In the genomic region with DNA sequence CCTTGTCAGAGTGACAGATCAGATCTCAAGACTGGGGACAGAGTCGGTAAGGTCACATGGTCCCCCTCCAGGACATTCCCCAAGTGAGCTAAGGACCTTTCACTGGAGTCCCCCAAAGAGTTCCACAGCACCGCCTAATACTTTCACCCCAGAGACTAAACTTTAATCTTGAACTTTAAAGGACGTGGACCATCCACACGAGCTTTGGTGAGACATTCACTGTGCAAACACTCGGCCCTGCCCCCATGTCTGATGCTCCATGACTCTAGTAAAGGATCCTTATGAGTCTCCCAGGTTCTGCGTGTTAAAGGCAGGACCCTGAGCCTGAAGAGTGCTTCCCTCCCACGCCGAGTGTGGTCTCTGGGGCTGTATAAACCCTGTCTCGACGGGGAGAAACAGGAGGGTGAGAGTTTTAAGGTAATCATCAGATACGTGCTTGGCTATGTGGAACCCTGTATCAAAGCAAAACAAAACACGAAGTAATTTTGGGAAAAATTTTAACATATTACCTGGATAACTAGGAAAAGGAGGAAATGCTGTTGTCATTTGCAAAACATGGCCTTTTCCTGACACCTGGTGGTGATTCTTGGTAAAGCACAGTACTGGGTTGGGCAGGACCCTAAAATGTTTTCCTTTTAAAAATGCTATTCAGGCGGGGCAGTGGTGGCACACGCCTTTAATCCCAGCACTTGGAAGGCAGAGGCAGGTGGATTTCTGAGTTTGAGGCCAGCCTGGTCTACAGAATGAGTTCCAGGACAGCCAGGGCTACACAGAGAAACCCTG, we compare ENCODE assay signal across 9 mouse cellular contexts.
DNase-seq lines count a peak whose midpoint lies in the region; ATAC-seq lines count a peak whose summit lies in the region.
"Had no signal": no experiment of that assay in that cellular context is flagged by ENCODE, and none has a peak within 500 bp of the region (broad histone marks: within the 10 kb centered on the region; RNA-seq: fewer than 3 reads in every experiment).

No protein-coding gene starts in this region.

- H3K27me3 ChIP-seq in forebrain, embryonic 12.5 days, result no peaks in the 10 kb centered on the region
- no peaks in the 10 kb centered on the region for H3K27me3 ChIP-seq in kidney, embryonic 15.5 days

- 73% methylated on average over 14 of the region's 14 CpGs for WGBS in forebrain, embryonic 12.5 days
- 66% methylated on average over 14 of the region's 14 CpGs for WGBS in kidney, embryonic 15.5 days

- peak overlapping the region; percentile 1; the same call in 1 of the 2 replicates for H3K27ac ChIP-seq in forebrain, embryonic 12.5 days
- peak overlapping the region; percentile 46; the same call in 1 of the 2 replicates for H3K27ac ChIP-seq in kidney, embryonic 15.5 days

- no peak for ATAC-seq in frontal cortex, adult (ENCODE audit: low TSS enrichment)
- ATAC-seq in forebrain, embryonic 12.5 days (ENCODE audit: low FRiP score), result no peak
- no peak for ATAC-seq in kidney, embryonic 15.5 days (replicated peaks; ENCODE audit: low FRiP score)

- no peak overlapping the region for H3K4me3 ChIP-seq in forebrain, embryonic 12.5 days (replicated peaks)
- H3K4me3 ChIP-seq in kidney, embryonic 15.5 days (replicated peaks), result no peak overlapping the region

- peaks cover 49% of the 10 kb centered on the region for H3K4me1 ChIP-seq in forebrain, embryonic 12.5 days
- peaks cover 35% of the 10 kb centered on the region for H3K4me1 ChIP-seq in kidney, embryonic 15.5 days

- no peak overlapping the region for H3K4me2 ChIP-seq in forebrain, embryonic 12.5 days
- H3K4me2 ChIP-seq in kidney, embryonic 15.5 days, result no peak overlapping the region

- no peak overlapping the region for H3K9ac ChIP-seq in forebrain, embryonic 12.5 days
- no peak overlapping the region for H3K9ac ChIP-seq in kidney, embryonic 15.5 days

- peaks cover 34% of the 10 kb centered on the region for H3K36me3 ChIP-seq in forebrain, embryonic 12.5 days (replicated peaks)
- peaks cover 15% of the 10 kb centered on the region for H3K36me3 ChIP-seq in kidney, embryonic 15.5 days
- H3K36me3 ChIP-seq: G1E had no signal

- DNase-seq in frontal cortex, postnatal 25 days (ENCODE audit: low spot score in 2 of 2), result peak; percentile 45 to 69
- peak; percentile 35 for DNase-seq in A20 (ENCODE audit: low read depth, low spot score)
- DNase-seq in brain, adult 2 months (ENCODE audit: low read depth, low spot score), result peak; percentile 78
- peak; percentile 81 for DNase-seq in lung, postnatal 14 days
- DNase-seq in spleen, postnatal 10 days (ENCODE audit: low spot score in 2 of 2), result peak; percentile 58 to 79

- H3K9me3 ChIP-seq in forebrain, embryonic 12.5 days, result no peaks in the 10 kb centered on the region
- no peaks in the 10 kb centered on the region for H3K9me3 ChIP-seq in kidney, embryonic 15.5 days (replicated peaks)
- H3K9me3 ChIP-seq: G1E had no signal
